Mouse (Mus musculus): ENCODE measurements around the gene Sap30l. TPM values are rescaled to one million over a fixed set of nuclear protein-coding genes. Genes with fewer than 3 reads are reported as not detected.

The Sap30l gene
- polyA plus RNA-seq, 1 experiment, result 16.5 TPM

DNA sequence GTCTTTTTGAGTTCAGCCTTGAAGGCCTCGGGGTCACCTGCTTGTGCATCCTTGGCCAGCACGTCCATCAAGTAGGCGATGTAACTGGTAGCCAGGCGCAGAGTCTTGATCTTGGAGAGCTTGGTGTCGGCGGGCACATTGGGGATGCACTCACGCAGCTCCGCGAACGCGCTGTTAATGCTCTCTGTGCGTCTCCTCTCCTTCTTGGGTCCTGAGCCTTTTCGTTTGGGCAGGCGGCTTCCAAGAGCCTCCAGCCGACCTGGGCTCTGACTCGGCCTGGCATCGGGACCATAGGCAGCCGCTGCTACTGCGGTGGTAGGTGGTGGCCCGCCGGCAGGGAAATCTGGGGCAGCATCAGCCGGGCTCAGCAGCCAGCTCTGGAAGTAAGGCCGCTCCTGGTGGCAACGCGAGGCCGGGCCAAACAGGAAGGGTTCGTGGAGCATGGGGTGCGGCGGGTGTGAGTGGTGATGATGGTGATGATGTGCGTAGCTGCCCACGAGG is 29.9 kb downstream of the Sap30l start:
- DNase-seq (ENCODE audit: low read depth in 1 of 2, low spot score in 2 of 2), result no peak
- H3K27ac ChIP-seq (ENCODE audit: insufficient read depth, low read length), result no peak overlapping the region
- no peak for TF ChIP-seq CTCF (IDR thresholded peaks at IDR 0.05; ENCODE audit: extremely low read depth, insufficient read depth, insufficient read length, insufficient replicate concordance)
- TF ChIP-seq POLR2A (IDR thresholded peaks at IDR 0.05; ENCODE audit: low read depth, low read length), result no peak
- peaks cover 37% of the 10 kb centered on the region for H3K27me3 ChIP-seq (ENCODE audit: control insufficient read depth, insufficient read depth, low read length)
- no peak overlapping the region for H3K4me3 ChIP-seq (ENCODE audit: extremely low read depth, insufficient read depth, insufficient read length)
- H3K4me1 ChIP-seq (ENCODE audit: control insufficient read depth, insufficient read depth, insufficient read length), result peaks cover 4% of the 10 kb centered on the region; the same call in 1 of the 2 replicates
- 22% methylated on average over 31 of the region's 31 CpGs for WGBS
- H3K36me3 ChIP-seq (ENCODE audit: control insufficient read depth, insufficient read depth, low read length), result no peaks in the 10 kb centered on the region

DNA sequence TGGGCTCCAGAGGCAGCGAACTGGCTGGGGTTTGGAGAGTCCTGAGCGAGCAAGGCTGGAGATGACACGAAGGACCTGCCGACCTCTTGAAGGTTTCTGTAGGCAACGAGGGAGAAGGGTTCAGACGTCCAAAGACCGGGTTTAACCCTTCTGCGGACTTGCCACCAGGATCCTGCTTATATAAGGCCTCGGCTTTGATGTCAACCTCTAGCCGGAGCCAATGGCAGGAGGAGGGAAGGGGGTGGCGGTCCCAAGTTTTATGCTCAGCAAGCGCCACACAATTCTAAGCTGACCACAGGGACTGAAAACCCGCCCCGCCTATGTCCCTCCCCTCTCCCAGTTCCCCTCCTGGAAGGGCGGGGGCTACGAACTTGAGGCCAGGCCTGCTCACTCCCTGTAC is 30.4 kb downstream of the Sap30l start:
- TF ChIP-seq CTCF (IDR thresholded peaks at IDR 0.05; ENCODE audit: extremely low read depth, insufficient read depth, insufficient read length, insufficient replicate concordance) (no peak), POLR2A (IDR thresholded peaks at IDR 0.05; ENCODE audit: low read depth, low read length) (no peak)
- Histone ChIP-seq H3K4me3 (ENCODE audit: extremely low read depth, insufficient read depth, insufficient read length) (no peak overlapping the region), H3K4me1 (ENCODE audit: control insufficient read depth, insufficient read depth, insufficient read length) (peaks cover 4% of the 10 kb centered on the region; the same call in 1 of the 2 replicates), H3K36me3 (ENCODE audit: control insufficient read depth, insufficient read depth, low read length) (no peaks in the 10 kb centered on the region), H3K27ac (ENCODE audit: insufficient read depth, low read length) (no peak overlapping the region), H3K27me3 (ENCODE audit: control insufficient read depth, insufficient read depth, low read length) (peaks cover 40% of the 10 kb centered on the region)
- 37% methylated on average over 16 of the region's 16 CpGs for WGBS
- no peak for DNase-seq (ENCODE audit: low read depth in 1 of 2, low spot score in 2 of 2)

DNA sequence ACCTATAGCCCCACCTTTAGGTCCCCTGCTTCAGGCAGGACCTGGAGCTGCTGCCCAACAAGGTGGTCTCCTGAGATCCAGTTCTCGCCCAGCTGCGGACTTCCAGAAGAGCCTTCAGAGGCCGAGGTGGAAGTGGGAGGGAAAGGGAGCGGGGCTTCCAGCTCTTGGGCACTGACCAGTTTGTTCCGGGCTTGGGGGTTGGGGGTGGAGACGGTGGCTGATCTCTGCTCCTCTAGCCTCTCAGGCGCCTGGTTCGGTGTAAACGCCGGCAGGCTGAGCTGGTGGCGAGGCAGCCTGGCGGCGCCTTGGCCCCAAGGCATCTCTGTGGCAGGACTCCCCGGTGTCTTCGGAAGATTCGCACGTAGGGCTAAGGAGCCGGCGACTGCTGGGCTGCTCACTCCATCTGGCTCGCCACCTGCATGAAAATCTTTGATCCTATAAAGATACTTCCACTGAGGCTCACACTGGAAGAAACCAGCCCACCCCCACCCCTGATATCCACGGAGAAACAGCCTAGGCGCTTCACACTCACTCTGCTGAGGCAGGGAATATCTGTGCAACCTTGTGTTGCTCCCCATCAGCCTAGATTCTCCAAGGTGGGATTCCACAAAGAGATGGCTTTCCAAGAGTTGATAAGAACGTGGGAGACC is 31.2 kb downstream of the Sap30l start, which contains the start of gene Hand1:
Hand1 (minus strand) TSS at position 267 of the 650 bp plus-strand sequence.
- no peak for DNase-seq (ENCODE audit: low read depth in 1 of 2, low spot score in 2 of 2)
- Histone ChIP-seq H3K4me3 (ENCODE audit: extremely low read depth, insufficient read depth, insufficient read length) (no peak within 1 kb of the TSS), H3K4me1 (ENCODE audit: control insufficient read depth, insufficient read depth, insufficient read length) (peaks cover 3% of the 10 kb centered on the region; the same call in 1 of the 2 replicates), H3K36me3 (ENCODE audit: control insufficient read depth, insufficient read depth, low read length) (no peaks in the 10 kb centered on the region), H3K27me3 (ENCODE audit: control insufficient read depth, insufficient read depth, low read length) (peaks cover 38% of the 10 kb centered on the region), H3K27ac (ENCODE audit: insufficient read depth, low read length) (no peak within 1 kb of the TSS)
- TF ChIP-seq POLR2A (IDR thresholded peaks at IDR 0.05; ENCODE audit: low read depth, low read length) (no peak), CTCF (IDR thresholded peaks at IDR 0.05; ENCODE audit: extremely low read depth, insufficient read depth, insufficient read length, insufficient replicate concordance) (no peak)
- WGBS, result 26% methylated on average over 23 of the region's 23 CpGs

DNA sequence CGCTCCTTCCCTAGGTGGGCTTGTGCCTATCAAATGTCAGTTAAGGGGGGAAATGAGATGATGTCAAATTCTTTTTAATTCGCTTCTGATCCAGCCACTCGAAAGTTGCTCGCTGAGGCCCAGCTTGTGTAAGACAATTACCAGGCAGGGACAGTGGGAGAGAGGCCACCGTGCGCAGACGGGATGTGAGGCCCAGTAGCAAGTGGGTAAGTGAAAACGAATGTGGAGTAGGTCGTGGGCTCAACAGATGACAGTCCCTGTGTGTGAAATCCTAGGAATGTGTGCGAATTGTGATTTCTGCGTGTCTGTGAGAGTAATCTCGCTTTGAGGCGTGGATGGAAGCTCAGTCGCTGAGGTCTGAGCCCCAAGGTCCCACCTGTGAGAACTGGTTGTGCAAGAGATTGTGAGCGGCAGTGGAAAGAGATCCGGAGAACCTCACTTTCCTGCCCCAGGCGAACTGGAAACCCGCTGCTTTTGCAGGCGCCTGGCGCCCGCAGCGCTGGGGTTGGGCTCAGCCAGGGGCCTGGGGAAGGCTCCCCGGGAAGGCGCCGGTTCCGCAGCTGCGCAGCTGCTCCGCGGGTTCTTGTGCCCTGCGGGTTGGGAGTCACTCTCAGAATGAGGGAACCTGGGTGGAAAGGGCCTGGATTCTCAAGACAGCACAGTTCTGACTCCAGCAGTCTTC is 32.0 kb downstream of the Sap30l start:
- DNase-seq (ENCODE audit: low read depth in 1 of 2, low spot score in 2 of 2), result no peak
- WGBS, result 10% methylated on average over 30 of the region's 30 CpGs
- H3K4me3 ChIP-seq (ENCODE audit: extremely low read depth, insufficient read depth, insufficient read length), result no peak overlapping the region
- H3K27ac ChIP-seq (ENCODE audit: insufficient read depth, low read length), result no peak overlapping the region
- no peaks in the 10 kb centered on the region for H3K4me1 ChIP-seq (ENCODE audit: control insufficient read depth, insufficient read depth, insufficient read length)
- no peaks in the 10 kb centered on the region for H3K36me3 ChIP-seq (ENCODE audit: control insufficient read depth, insufficient read depth, low read length)
- TF ChIP-seq CTCF (IDR thresholded peaks at IDR 0.05; ENCODE audit: extremely low read depth, insufficient read depth, insufficient read length, insufficient replicate concordance), result no peak
- TF ChIP-seq POLR2A (IDR thresholded peaks at IDR 0.05; ENCODE audit: low read depth, low read length), result no peak
- peaks cover 36% of the 10 kb centered on the region for H3K27me3 ChIP-seq (ENCODE audit: control insufficient read depth, insufficient read depth, low read length)

DNA sequence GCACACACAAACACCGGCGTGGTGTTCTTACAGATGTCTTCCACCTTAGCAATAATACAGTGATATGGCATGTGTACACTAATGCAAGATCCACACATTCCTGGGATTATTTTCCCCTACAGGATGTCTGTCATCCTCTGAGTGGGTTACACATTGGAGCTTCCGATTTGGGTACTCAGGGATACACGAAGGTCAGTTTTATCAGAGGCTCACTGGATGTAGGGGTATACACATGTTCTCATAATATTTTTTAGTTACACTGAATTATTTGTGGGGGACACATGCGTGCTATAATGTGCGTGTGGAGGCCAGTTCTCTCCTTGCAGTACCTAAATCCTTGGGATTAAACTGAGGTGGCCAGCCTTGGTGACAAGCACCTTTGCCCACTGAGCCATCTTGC is 32.6 kb downstream of the Sap30l start:
- TF ChIP-seq CTCF (IDR thresholded peaks at IDR 0.05; ENCODE audit: extremely low read depth, insufficient read depth, insufficient read length, insufficient replicate concordance) (no peak), POLR2A (IDR thresholded peaks at IDR 0.05; ENCODE audit: low read depth, low read length) (no peak)
- Histone ChIP-seq H3K36me3 (ENCODE audit: control insufficient read depth, insufficient read depth, low read length) (no peaks in the 10 kb centered on the region), H3K4me3 (ENCODE audit: extremely low read depth, insufficient read depth, insufficient read length) (no peak overlapping the region), H3K27me3 (ENCODE audit: control insufficient read depth, insufficient read depth, low read length) (peaks cover 35% of the 10 kb centered on the region), H3K27ac (ENCODE audit: insufficient read depth, low read length) (no peak overlapping the region), H3K4me1 (ENCODE audit: control insufficient read depth, insufficient read depth, insufficient read length) (no peaks in the 10 kb centered on the region)
- WGBS, result 29% methylated on average over 6 of the region's 6 CpGs
- DNase-seq (ENCODE audit: low read depth in 1 of 2, low spot score in 2 of 2), result no peak

DNA sequence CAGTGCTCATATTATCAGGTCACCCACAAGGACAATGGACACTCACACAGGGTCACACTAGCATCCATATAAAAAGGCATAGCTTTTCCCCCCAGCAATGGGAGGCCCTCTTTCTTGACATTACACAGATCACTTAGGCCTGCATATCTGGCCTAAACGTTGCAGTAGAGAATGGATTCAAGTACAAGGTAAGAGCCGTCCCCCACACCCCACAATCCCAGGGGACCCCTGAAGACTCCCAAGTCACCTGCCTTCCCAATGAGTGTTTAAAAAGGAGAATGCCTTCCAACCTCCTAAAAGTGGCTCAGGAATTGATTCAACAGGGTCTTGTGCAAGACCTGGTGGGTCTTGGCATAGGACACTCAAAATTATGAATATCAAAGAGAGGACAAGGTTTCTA is 33.9 kb downstream of the Sap30l start:
- H3K36me3 ChIP-seq (ENCODE audit: control insufficient read depth, insufficient read depth, low read length), result no peaks in the 10 kb centered on the region
- no peak for DNase-seq (ENCODE audit: low read depth in 1 of 2, low spot score in 2 of 2)
- 47% methylated on average over 2 of the region's 2 CpGs for WGBS
- no peaks in the 10 kb centered on the region for H3K4me1 ChIP-seq (ENCODE audit: control insufficient read depth, insufficient read depth, insufficient read length)
- H3K27ac ChIP-seq (ENCODE audit: insufficient read depth, low read length), result no peak overlapping the region
- no peak overlapping the region for H3K4me3 ChIP-seq (ENCODE audit: extremely low read depth, insufficient read depth, insufficient read length)
- TF ChIP-seq CTCF (IDR thresholded peaks at IDR 0.05; ENCODE audit: extremely low read depth, insufficient read depth, insufficient read length, insufficient replicate concordance) (no peak), POLR2A (IDR thresholded peaks at IDR 0.05; ENCODE audit: low read depth, low read length) (no peak)
- H3K27me3 ChIP-seq (ENCODE audit: control insufficient read depth, insufficient read depth, low read length), result peaks cover 28% of the 10 kb centered on the region

DNA sequence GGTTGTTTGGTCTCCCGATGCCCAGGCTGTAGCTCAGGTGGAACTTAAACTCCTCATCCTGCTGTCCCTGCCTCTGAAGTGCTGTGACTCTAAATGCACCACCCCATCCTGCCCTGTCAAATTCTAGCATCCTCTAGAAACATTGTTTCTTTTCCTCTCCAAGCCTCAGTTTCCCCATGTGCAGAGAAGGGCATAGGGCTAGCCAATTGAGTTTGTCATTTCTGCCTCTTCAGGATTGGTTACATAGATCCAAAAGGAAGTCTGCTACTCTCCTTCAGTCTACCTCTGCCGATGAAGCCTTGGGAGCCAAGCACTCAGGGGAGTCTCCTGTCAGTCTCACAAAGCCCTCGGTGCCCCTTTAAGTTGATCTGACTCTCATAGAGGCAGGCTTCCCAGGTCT is 34.5 kb downstream of the Sap30l start:
- Histone ChIP-seq H3K4me1 (ENCODE audit: control insufficient read depth, insufficient read depth, insufficient read length) (no peaks in the 10 kb centered on the region), H3K27me3 (ENCODE audit: control insufficient read depth, insufficient read depth, low read length) (peaks cover 29% of the 10 kb centered on the region), H3K36me3 (ENCODE audit: control insufficient read depth, insufficient read depth, low read length) (no peaks in the 10 kb centered on the region), H3K27ac (ENCODE audit: insufficient read depth, low read length) (no peak overlapping the region), H3K4me3 (ENCODE audit: extremely low read depth, insufficient read depth, insufficient read length) (no peak overlapping the region)
- DNase-seq (ENCODE audit: low read depth in 1 of 2, low spot score in 2 of 2), result no peak
- no peak for TF ChIP-seq CTCF (IDR thresholded peaks at IDR 0.05; ENCODE audit: extremely low read depth, insufficient read depth, insufficient read length, insufficient replicate concordance)
- no peak for TF ChIP-seq POLR2A (IDR thresholded peaks at IDR 0.05; ENCODE audit: low read depth, low read length)
- 21% methylated on average over 3 of the region's 3 CpGs for WGBS
